Mouse (Mus musculus) kidney, adult 8-10 months (tissue): ENCODE results near the gene Ubn2.
A peak's percentile ranks its signal among the peaks of the same experiment; 100 is the strongest.
"Not testable (repeated sequence)": the region's sequence is repeated elsewhere in the genome, so short reads cannot be mapped to it uniquely, and the experiment has no call there.

ENCODE experiments used
- DNase-seq, 2 experiments: peaks; one replicate each; pipeline ENCODE4 v3.0.0; 2022

Ubn2 gene

GRCm38 (mm10) chr6:38433261-38434033, at the start of gene Ubn2:
Ubn2 (plus strand) TSS chr6:38433950.
- peak; percentile 98 for DNase-seq

GRCm38 (mm10) chr6:38389671-38390070, 44.1 kb upstream of the Ubn2 start:
- peak; percentile 37 to 38 for DNase-seq

- DNase-seq: peak in 1 of 2 experiments; percentile 5
Observed at GRCm38 (mm10) chr6:38432457-38432856, 1.3 kb upstream of the Ubn2 start.

GRCm38 (mm10) chr6:38434055-38435023, 589 bp downstream of the Ubn2 start:
- peak; percentile 25 to 33 for DNase-seq

DNA sequence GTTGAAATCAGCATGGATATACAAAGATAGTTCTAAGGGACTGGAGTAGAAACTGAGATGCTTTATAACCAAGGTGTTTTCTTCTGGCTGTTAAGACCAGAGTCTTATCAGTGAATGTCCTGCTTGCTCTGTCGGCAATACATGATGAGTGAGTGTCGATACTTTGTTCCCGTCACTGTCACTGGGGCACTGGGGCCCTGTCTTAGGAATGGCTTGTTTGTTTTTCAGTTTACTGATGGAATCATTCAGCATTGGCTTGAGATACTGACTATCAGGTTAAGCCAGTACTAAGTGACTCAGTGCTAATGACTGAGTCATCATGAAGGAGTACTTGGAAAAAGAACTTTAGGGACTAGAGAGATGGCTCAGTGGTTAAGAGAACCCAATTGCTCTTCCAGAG, 10.1 kb downstream of the Ubn2 start:
- DNase-seq: no peak

DNA sequence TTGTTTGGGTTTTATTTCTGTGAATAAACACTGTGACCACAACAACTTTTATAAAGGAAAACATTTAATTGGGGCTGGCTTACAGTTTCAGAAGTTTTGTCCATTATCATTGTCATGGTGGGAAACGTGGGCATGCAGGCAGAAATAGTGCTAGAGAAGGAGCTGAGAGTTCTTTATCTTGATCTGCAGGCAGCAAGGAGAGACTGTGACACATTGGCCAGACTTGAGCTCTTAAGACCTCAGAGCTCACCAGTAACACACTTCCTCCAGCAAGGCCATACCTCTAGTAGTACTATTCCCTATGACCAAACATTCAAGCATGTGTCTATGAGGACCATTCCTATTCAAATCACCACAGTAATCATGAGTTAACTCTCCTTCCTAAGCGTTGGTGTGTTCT, 14.5 kb downstream of the Ubn2 start:
- no peak for DNase-seq

DNA sequence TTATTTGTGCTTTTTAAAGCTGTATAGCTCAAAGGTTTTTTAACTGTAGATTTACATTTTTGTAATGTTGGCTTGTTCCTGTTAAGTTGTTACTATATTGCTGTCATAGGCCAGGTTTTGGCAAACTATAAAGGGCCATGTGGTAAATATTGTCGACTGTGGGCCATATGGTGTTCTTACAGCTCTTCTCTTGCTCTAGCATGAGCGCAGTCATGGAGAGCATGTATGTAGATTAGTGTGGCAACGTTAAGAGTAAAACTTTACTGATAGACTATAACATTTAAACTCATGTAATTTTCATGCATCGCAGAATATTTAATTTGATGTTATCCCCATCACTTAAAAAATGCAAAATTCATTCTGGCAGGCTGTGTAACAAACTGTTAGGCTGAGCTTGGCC, 19.3 kb downstream of the Ubn2 start:
- no peak for DNase-seq

- not testable (repeated sequence) for DNase-seq
Observed at GRCm38 (mm10) chr6:38456425-38456824, 22.7 kb downstream of the Ubn2 start.

DNA sequence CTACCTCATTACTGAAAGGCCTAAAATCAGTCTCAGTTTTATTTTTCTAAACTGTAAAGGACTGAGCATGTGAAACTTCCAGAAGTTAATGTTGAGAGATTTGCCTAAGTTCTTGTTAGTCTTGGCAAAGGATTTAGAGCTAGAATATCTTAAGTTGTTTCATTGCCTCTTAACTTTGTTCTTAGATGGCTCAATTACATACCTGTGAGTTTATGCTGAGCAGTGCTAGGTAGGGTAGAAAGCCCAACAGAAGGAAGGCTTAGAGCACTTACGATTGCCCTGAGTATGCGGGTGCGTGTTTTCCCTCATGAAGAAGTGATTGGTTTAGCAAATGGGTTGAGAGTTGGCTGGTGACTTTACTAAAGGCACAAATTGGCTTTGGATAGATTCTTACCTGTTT, 24.3 kb downstream of the Ubn2 start:
- DNase-seq: no peak

DNA sequence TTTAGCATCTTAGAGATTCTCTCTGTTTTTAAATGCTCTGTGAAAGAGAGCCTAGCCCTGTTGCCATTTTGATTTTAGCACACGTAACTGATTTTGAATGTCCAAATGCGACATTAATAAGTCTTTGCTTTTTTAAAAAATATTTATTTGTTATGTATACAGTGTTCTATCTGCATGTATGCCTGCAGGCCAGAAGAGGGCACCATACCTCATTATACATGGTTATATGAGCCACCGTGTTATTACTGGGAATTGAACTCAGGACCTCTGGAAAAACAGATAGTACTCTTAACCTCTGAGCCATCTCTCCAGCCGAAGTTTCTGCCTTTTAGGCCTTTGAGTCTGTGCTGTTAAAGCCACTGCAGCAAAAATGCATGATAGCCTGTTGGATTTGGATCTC, 35.8 kb downstream of the Ubn2 start:
- DNase-seq: no peak

DNA sequence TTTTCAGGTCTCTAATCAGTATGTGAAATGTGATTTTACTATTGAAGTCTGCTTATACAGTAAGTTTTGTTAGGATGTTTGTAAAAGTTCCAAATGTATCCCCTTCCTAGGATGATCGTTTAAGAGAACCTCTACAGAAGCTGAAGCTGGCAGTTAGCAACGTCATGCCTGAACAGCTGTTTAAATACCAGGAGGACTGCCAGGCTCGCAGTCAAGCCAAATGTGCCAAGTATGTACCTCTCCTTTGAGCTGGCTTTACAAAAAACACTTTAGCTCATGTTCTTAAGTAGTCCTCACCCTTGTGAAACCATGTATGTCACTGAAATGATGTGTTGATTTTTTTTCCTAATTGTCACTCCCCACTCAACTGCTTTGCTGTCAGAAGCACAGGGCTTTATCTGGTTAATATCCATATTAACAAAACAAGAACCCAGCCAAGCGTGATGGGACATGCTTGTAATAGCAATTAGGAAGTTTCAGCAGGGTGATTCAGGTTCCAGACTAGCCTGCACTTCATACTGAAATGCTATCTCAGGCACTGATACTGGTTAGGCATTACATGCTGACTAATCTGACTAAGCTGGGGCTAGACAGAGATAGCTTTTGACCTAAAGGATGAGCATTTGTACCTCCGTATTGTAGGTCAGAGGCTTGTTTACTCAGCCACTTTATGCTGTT, 48.1 kb downstream of the Ubn2 start:
- DNase-seq: peak; percentile 28 to 31

DNA sequence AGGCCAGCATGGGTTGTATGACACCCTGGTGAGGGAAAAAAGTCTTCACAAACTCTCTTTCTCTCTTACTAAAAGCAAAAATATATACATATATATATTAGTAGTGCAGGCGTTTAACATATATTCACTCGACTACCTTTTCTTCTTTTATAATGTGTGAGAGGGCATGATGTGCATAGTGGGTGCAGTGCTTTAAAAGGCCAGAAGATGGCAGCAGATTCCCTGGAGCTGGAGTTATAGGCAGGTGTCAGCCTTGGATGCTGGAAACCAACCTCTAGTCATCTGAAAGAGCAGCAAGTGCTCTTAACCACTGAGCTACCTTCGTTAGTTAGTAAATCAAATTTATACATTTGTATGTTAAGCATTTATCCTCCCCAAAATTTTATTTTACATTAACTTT, 58.8 kb downstream of the Ubn2 start:
- DNase-seq: peak; percentile 14 to 60

- no peak for DNase-seq
Observed at GRCm38 (mm10) chr6:38495641-38496040, 61.9 kb downstream of the Ubn2 start.

DNA sequence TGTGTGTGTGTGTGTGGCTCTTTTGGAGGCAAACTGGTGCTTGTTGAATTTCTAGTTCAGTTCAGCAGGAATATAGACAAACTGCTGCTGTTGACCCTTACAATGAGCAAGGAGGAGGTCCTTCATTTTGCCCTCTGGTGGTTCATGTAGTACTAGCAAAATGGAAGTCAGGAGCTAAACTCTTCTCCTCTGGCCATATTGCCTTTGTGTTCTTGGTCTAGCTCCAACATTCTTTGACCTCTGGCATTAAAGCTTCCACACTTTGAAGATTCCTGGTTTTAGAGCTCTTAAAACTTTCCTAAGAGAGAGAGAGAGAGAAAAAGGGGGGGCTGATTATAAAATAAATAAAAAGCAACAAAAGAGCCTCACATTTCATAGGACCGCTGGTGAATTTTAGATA, 78.3 kb downstream of the Ubn2 start:
- no peak for DNase-seq

DNA sequence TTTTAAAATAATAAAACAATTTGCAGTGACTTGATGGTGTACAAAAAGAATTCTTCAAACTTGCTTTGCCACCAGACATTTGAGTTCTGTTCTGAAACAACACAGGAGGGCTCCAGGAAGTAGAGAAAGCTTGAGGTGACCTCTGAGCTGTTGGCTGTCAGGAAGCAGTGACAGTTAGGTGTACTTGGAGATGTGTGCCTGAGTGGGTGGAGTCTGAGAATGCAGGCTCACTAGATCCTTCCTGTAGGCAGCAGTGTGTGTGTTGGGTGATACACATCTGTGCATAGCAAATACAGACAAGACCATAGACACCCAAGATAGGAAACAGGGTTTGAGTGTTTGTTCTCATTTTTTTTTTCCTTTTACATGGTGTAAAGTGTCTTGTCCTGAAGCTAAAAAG, 79.1 kb downstream of the Ubn2 start:
- no peak for DNase-seq

DNA sequence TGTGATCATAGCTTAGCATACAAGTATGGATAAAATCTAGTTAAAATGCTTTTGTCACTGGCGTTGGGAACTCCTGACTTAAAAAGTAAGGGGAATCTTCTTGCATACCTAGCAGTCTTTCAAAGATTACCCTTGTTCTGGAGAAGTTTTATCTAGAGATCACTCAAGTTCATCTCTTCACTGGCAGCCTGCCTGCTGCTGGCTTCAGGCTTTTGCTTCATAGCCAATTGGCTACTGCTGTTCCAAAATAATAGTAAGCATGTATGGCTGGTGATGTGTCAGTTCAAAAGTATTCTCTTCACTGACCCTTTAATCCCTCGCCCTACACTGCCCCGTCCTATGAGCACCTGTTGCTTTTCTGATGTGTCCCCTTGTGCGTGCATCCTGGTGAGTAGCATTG, 81.5 kb downstream of the Ubn2 start:
- DNase-seq: no peak

DNA sequence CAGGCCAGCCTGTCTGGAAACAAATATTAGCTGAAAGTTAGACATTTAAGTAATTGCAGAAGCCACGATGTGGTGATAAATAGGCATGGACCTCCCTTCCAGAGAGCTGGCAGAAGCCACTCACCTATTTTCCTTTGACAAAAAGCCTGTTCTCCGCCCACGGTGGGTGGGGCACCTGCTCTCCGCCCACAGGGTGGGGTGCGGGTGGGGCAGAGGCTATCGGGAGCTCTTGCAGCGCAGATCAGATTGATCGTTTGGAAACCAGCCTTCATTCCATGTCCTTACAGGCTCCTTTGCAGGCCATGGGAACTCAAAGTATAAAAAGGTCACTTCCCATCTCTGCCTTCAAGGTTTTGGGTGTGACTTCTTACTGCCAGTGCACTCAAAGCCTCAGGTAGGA, 90.1 kb downstream of the Ubn2 start:
- no peak for DNase-seq

DNA sequence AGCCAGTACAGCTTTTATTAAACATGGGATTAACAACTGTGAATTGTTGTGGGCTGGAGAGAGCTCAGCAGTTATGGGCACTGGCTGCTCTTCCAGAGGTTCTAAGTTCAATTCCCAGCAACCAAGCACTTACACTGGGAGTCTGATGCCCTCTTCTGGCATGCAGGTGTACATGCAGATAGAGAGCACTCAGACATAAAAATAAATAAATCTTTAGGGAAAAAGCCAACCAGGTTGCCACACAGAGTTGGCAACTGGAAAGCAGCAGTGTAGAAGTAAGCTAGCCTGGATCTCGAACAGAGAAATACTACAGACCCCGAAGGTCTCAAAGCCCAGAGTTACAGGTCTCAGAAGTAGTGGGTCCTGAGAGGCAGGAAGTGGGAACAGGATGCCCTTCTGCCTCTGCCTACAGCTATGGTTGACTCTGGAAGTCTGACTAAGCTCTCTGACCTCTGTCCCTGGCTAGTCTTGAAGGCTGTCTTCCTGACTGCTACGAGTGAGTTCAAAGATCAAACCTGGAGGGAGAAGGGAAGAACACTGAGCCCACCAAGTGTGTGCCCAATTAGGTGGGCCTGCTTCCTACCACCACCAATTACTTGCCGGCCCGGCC, 97.6 kb downstream of the Ubn2 start:
- peak; percentile 33 to 37 for DNase-seq

- no peak for DNase-seq
Observed at GRCm38 (mm10) chr6:38532500-38533420, 99.0 kb downstream of the Ubn2 start.

- DNase-seq: peak; percentile 98 to 99
Observed at GRCm38 (mm10) chr6:38533428-38534405, 100.0 kb downstream of the Ubn2 start, which contains the start of gene Fmc1. Fmc1 (plus strand) TSS chr6:38533502.
